In the genomic region with DNA sequence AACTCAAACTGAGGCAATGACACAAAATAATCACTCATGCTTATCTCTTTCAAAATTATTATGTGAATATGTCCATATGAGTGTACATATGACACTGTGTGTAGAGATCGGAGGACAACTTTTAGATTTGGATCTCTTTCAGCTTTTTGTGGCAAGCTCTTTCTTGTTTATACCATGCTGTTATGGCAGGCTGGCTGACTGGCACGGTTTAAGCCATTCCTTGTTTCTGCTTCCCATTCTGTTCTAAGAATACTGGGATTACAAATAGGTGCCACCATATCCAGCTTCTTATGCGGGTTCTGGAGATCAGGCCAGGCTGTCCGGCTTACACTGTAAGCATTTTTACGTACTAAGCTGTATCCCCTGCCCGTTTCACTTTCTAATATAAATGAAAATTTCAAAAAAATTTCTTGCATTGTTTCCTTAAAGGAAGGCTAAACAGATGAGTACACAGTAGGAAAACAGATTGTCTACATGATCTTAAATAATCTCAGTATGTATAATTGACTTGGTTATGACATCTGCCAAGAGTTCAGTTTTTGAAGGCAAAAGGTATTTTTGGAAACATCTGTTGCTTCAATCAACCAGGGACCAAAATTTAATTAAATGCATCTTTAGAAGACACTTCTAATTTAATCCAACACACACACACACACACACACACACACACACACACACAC, we compare ENCODE assay signal across 17 mouse cellular contexts.
DNase-seq lines count a peak whose midpoint lies in the region; ATAC-seq and TF ChIP-seq lines count a peak whose summit lies in the region.
"Had no signal": no experiment of that assay in that cellular context is flagged by ENCODE, and none has a peak within 500 bp of the region (broad histone marks: within the 10 kb centered on the region; RNA-seq: fewer than 3 reads in every experiment).

No protein-coding gene starts in this region.

- no peaks in the 10 kb centered on the region for H3K4me1 ChIP-seq in forebrain, embryonic 13.5 days
- H3K4me1 ChIP-seq in forebrain, embryonic 12.5 days, result no peaks in the 10 kb centered on the region
- no peaks in the 10 kb centered on the region for H3K4me1 ChIP-seq in forebrain, embryonic 16.5 days (replicated peaks; ENCODE audit: control insufficient read depth, insufficient read depth, low read length)
- H3K4me1 ChIP-seq in forebrain, embryonic 10.5 days, result no peaks in the 10 kb centered on the region
- H3K4me1 ChIP-seq in midbrain, embryonic 13.5 days (replicated peaks), result no peaks in the 10 kb centered on the region
- H3K4me1 ChIP-seq: embryonic facial prominence, embryonic 10.5 days; embryonic facial prominence, embryonic 12.5 days had no signal

- DNase-seq in cerebellum, postnatal 10 days, result peak; percentile 13 to 23
- DNase-seq in cerebellum, adult 18-20 months, result no peak
- DNase-seq in forebrain, embryonic 10.5 days (ENCODE audit: extremely low spot score, low spot score), result no peak
- peak; percentile 18 for DNase-seq in brain, embryonic 14.5 days (ENCODE audit: low read depth)
- DNase-seq: adrenal gland, adult 2 months; adrenal gland, postnatal 10 days; adrenal gland, postnatal 25 days; cerebellum, adult 11 months; cerebellum, adult 2 months; cerebellum, postnatal 25 days; gastrocnemius, postnatal 14 days had no signal

- H3K36me3 ChIP-seq in forebrain, embryonic 13.5 days (ENCODE audit: poor library complexity, severe bottlenecking), result no peaks in the 10 kb centered on the region
- no peaks in the 10 kb centered on the region for H3K36me3 ChIP-seq in forebrain, embryonic 12.5 days (replicated peaks)
- no peaks in the 10 kb centered on the region for H3K36me3 ChIP-seq in forebrain, embryonic 16.5 days (ENCODE audit: control insufficient read depth, insufficient read depth)
- H3K36me3 ChIP-seq in forebrain, embryonic 10.5 days (replicated peaks), result no peaks in the 10 kb centered on the region
- no peaks in the 10 kb centered on the region for H3K36me3 ChIP-seq in midbrain, embryonic 13.5 days
- H3K36me3 ChIP-seq: embryonic facial prominence, embryonic 10.5 days; embryonic facial prominence, embryonic 12.5 days had no signal

- ATAC-seq in forebrain, embryonic 13.5 days, result peak; percentile 27; the same call in 1 of the 2 replicates
- ATAC-seq in forebrain, embryonic 12.5 days (ENCODE audit: low FRiP score), result no peak
- peak; percentile 77 for ATAC-seq in forebrain, embryonic 16.5 days
- no peak for ATAC-seq in midbrain, embryonic 13.5 days

- no peaks in the 10 kb centered on the region for H3K27me3 ChIP-seq in forebrain, embryonic 13.5 days
- H3K27me3 ChIP-seq in forebrain, embryonic 12.5 days, result no peaks in the 10 kb centered on the region
- no peaks in the 10 kb centered on the region for H3K27me3 ChIP-seq in forebrain, embryonic 16.5 days (replicated peaks; ENCODE audit: control insufficient read depth, insufficient read depth, low read length)
- no peaks in the 10 kb centered on the region for H3K27me3 ChIP-seq in forebrain, embryonic 10.5 days (ENCODE audit: poor library complexity, severe bottlenecking)
- H3K27me3 ChIP-seq in midbrain, embryonic 13.5 days, result no peaks in the 10 kb centered on the region
- H3K27me3 ChIP-seq: embryonic facial prominence, embryonic 12.5 days had no signal

- no peak overlapping the region for H3K4me3 ChIP-seq in forebrain, embryonic 13.5 days
- no peak overlapping the region for H3K4me3 ChIP-seq in forebrain, embryonic 12.5 days (replicated peaks)
- H3K4me3 ChIP-seq in forebrain, embryonic 16.5 days (replicated peaks; ENCODE audit: low read length), result no peak overlapping the region
- no peak overlapping the region for H3K4me3 ChIP-seq in forebrain, embryonic 10.5 days
- no peak overlapping the region for H3K4me3 ChIP-seq in midbrain, embryonic 13.5 days (replicated peaks)
- H3K4me3 ChIP-seq: embryonic facial prominence, embryonic 10.5 days; embryonic facial prominence, embryonic 12.5 days had no signal

- no peak overlapping the region for H3K27ac ChIP-seq in forebrain, embryonic 13.5 days
- no peak overlapping the region for H3K27ac ChIP-seq in forebrain, embryonic 12.5 days
- no peak overlapping the region for H3K27ac ChIP-seq in forebrain, embryonic 16.5 days (ENCODE audit: low read length)
- no peak overlapping the region for H3K27ac ChIP-seq in forebrain, embryonic 10.5 days
- H3K27ac ChIP-seq in midbrain, embryonic 13.5 days, result no peak overlapping the region
- H3K27ac ChIP-seq: embryonic facial prominence, embryonic 10.5 days; embryonic facial prominence, embryonic 12.5 days had no signal

- WGBS in forebrain, embryonic 13.5 days, result 94% methylated on average over 6 of the region's 6 CpGs
- WGBS in forebrain, embryonic 12.5 days, result 92% methylated on average over 6 of the region's 6 CpGs
- WGBS in forebrain, embryonic 16.5 days, result 72% methylated on average over 6 of the region's 6 CpGs
- 91% methylated on average over 6 of the region's 6 CpGs for WGBS in forebrain, embryonic 10.5 days
- 92% methylated on average over 6 of the region's 6 CpGs for WGBS in midbrain, embryonic 13.5 days

- TF ChIP-seq CTCF in brain, embryonic 14.5 days (IDR thresholded peaks at IDR 0.05; ENCODE audit: borderline replicate concordance, extremely low read depth, insufficient read depth, insufficient read length), result no peak

- H3K4me2 ChIP-seq in forebrain, embryonic 13.5 days, result no peak overlapping the region
- no peak overlapping the region for H3K4me2 ChIP-seq in forebrain, embryonic 12.5 days
- no peak overlapping the region for H3K4me2 ChIP-seq in forebrain, embryonic 16.5 days (ENCODE audit: low read length)
- no peak overlapping the region for H3K4me2 ChIP-seq in midbrain, embryonic 13.5 days (replicated peaks)
- H3K4me2 ChIP-seq: embryonic facial prominence, embryonic 12.5 days had no signal

- no peak for TF ChIP-seq POLR2A in brain, embryonic 14.5 days (IDR thresholded peaks at IDR 0.05; ENCODE audit: borderline replicate concordance, extremely low read depth, insufficient read depth, insufficient read length, poor library complexity, severe bottlenecking)

- H3K9me3 ChIP-seq in forebrain, embryonic 13.5 days (replicated peaks), result no peaks in the 10 kb centered on the region
- no peaks in the 10 kb centered on the region for H3K9me3 ChIP-seq in forebrain, embryonic 12.5 days
- H3K9me3 ChIP-seq in forebrain, embryonic 16.5 days (ENCODE audit: control insufficient read depth, low read length), result no peaks in the 10 kb centered on the region
- H3K9me3 ChIP-seq in forebrain, embryonic 10.5 days, result no peaks in the 10 kb centered on the region
- H3K9me3 ChIP-seq in midbrain, embryonic 13.5 days, result no peaks in the 10 kb centered on the region
- H3K9me3 ChIP-seq: embryonic facial prominence, embryonic 10.5 days; embryonic facial prominence, embryonic 12.5 days had no signal

- H3K9ac ChIP-seq in forebrain, embryonic 13.5 days, result no peak overlapping the region
- no peak overlapping the region for H3K9ac ChIP-seq in forebrain, embryonic 12.5 days
- no peak overlapping the region for H3K9ac ChIP-seq in forebrain, embryonic 16.5 days (replicated peaks; ENCODE audit: low read depth, low read length)
- H3K9ac ChIP-seq in midbrain, embryonic 13.5 days (replicated peaks), result no peak overlapping the region
- H3K9ac ChIP-seq: embryonic facial prominence, embryonic 12.5 days had no signal

Comparison
In these comparisons a context has a peak if more than half of its experiments do, and no peak if none do; other contexts are left out.
1. DNase-seq: peak in cerebellum, postnatal 10 days (2 of 2) and brain, embryonic 14.5 days (single experiment); none in cerebellum, adult 18-20 months (0 of 2) and forebrain, embryonic 10.5 days (single experiment).
2. ATAC-seq: peak in forebrain, embryonic 13.5 days (single experiment) and forebrain, embryonic 16.5 days (single experiment); none in forebrain, embryonic 12.5 days (single experiment) and midbrain, embryonic 13.5 days (single experiment).